Mouse (Mus musculus): ENCODE measurements around the gene Prkg1.

The Prkg1 gene

DNA sequence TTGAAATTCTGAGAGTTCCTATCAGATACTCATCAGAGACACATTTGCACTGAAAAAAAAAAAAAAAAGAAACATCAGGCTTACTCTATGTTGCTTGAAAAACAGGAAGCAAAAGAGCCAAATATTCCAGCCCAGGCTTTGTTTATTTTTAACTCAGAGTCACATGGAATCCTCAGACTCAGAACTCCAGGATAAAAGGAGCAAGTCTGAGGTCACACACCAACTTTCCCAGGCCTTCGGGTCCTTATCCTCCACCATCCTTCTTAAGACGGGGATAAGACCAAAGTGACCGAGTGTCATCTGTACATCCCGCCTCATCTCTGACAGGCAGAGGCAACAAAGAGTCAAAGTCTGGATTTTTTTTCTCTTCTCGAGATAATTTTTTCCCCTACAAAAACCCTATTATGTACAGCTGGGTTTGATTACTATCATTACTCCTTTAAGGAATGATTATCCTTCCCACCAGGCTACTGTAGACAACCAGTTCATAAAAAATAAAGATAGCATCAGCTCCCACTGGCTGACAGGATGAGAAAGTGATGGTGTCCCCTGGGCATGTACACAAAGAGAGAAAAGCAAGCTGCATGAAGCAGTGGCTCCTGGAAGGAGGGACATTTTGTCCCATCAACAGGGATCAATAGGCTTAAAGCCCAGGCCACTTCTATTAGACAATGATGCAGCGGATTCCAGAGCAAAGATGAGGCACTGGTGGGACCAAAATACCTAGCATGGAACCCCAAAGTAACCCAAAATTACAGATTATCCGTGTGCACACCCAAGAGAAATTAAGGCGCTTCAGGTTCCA is 21.4 kb downstream of the Prkg1 start:
- DNase-seq = no peak

DNA sequence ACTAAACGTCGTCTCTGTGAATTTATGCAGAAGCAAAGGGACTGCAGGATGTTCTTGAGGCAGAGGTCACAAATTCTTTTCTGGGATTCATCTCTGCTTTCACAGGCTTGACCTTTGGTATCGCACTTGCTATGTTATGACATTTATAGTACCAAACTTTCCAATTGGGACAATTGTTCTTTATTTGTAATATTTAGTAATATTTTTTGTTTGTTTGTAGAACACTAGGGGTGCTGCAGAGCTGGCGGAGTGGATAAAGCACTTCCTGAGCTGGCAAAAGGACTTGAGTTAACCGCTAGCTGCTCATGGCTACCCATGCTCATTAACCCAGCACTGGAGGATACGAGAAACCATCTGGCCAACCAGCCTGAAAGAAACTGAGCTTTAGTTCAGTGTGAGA is 49.9 kb downstream of the Prkg1 start:
- DNase-seq = no peak

DNA sequence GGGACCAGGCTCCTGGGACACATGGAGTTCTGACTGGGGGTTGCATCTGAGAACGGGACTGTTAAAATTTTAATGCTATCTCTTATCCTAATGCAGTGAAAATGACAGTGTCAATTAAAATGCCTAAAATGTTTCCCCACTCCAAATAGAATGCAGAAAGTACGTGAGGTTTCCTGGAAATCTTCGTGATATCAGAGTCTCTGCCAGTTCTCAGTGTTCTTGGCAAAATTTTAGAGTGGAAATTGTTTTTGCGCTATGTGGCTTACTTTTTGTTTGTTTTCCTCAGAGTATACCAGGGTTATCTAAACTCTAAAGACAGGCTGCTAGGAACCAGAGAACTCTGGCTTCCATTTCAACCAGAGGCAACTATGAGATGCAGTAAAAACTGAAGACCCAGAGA is 50.4 kb downstream of the Prkg1 start:
- no peak for DNase-seq

DNA sequence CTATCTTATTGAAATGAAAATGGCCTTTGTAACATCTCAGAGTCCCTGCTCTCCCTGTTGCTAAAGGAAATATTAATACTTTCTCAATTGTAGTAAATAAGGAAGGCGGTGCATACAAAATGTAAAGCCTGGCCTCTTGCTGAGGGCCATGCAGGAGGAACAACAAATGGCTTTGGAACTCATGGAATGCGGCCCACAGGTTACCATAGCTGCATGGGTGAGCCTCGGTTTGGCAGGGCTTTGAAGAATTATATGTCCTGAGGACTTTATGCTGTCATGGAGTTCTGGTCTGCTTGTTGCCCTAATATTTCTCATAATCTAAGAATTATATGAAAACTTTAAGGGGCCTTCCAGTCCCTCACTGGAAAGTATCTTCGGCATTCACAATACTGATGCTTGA is 51.5 kb downstream of the Prkg1 start:
- DNase-seq = no peak

DNA sequence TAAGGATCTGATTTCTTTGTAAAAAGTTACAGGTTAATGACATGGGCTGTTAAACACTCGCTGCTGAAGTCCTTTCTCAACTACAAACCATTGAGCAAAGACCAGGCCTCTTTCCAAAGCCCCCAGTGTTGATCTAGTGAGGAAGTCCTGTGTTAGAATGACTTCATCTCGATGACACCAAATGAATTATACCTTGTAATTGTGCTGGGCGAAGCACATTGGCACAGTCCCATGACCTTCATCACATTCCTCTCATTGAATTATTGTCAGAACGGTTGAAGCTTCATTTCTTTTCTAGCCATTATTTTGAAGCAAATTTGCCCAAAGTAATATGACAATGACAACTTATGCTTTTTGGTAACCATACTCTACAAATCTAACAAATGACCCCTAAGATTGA is 54.5 kb downstream of the Prkg1 start:
- no peak for DNase-seq

DNA sequence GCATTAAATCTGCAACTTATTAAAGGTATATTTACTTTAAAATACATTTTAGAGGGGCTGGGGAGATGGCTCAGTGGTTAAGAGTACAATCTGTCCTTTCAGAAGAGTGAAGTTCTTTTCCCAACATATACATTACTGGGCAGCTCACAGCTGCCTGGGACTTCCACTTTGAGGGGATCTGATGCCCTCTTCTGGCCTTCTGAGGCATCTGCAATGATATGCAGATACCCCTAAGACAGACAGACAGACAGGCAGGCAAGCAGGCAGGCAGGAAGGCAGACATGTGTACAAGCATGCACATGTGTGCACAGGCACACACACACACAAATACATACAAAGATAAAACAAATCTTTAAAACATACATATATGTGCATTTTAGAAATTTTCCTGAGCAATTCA is 60.8 kb downstream of the Prkg1 start:
- DNase-seq = no peak

DNA sequence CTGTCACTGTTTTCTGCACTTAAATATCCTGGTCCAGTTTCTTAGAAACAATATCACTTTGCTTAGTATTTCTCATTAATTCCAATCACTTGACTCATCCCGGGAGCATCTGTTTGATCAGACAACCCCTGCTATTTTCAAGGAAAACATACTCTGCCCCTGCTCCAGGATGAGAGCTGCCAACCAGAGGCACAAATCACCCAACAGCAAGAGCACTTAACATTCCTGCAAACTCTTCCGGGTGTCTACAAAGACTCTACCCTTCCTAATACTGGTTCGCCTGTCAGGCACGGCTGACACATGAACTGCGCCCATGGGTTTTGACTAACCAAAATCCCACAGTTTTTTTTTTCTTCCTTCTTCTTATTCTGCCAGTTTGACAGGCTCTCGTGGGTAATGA is 65.9 kb downstream of the Prkg1 start:
- DNase-seq = no peak

DNA sequence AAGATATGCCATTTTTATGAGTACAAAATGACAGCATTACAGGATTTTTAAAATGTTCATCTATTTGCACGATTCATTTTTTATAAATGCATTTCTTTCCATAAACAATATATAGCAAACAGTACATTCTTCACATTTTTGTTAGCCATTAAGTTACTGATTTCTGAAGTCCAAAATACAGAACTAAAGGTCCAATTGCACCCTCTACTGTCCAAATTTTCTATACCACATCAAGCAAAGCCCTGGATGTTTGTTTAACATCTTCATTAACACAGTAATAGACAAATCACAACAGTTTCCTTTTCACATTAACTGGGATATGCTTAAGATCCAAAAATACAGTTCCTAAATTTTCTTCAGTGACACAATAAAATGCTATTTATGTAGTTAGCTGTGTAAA is 84.0 kb downstream of the Prkg1 start:
- no peak for DNase-seq

DNA sequence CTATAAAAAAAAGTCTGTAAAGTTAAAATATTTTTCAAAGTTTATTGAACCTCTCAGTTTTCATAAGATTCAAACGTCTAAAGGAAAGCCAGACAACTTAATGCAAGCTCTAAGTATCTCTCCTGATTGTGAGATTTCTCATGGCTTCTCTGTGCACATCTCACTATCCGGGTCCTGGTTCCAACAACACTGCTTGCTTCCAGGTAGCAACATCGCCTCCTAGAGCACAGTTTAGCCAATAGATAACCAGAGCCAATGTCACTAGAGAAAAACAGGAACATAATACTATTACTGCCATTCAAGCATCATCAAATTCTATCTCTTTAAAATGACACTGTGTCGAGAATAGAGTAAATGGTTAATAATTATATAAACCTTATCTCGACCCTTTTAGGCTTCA is 86.5 kb downstream of the Prkg1 start:
- DNase-seq = no peak

DNA sequence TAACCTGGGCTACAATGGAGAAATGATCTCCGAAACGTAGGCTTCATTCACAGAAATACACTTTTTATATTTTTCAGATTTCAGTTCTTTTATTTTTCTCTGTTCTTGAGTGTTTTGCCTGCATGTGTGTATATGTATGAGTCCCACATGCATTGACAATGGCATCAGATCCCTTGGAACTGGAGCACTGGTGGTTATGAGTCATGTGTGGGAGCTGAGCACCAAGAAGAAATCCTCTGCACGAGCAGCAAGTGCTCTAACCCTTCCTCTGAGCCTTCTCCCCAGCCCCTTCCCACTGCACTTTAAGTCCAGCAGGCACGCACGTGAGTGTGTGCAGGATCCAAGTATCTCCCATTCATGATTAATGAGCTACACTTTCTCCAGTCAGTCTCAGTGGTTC is 93.1 kb downstream of the Prkg1 start:
- DNase-seq = no peak

DNA sequence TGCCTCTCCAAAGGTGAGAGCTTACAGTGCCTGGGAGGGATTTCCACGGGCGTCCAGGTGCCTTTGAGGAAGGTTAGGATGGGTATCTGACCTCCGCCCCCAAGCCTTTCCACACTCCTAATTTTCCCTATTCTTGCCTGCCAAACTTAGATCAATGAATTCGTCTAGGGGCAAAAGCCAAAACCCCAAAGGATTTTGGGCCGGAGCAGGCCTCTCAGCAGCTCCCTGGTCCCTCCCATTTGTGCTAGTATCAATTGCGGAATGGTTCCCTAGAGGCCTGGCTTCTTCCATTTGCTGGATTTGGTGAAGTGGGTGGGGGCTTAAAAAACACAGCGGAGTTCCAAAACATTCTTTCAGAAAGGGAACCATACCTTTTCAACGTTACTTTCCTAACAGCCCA is 99.8 kb downstream of the Prkg1 start:
- DNase-seq = no peak

DNA sequence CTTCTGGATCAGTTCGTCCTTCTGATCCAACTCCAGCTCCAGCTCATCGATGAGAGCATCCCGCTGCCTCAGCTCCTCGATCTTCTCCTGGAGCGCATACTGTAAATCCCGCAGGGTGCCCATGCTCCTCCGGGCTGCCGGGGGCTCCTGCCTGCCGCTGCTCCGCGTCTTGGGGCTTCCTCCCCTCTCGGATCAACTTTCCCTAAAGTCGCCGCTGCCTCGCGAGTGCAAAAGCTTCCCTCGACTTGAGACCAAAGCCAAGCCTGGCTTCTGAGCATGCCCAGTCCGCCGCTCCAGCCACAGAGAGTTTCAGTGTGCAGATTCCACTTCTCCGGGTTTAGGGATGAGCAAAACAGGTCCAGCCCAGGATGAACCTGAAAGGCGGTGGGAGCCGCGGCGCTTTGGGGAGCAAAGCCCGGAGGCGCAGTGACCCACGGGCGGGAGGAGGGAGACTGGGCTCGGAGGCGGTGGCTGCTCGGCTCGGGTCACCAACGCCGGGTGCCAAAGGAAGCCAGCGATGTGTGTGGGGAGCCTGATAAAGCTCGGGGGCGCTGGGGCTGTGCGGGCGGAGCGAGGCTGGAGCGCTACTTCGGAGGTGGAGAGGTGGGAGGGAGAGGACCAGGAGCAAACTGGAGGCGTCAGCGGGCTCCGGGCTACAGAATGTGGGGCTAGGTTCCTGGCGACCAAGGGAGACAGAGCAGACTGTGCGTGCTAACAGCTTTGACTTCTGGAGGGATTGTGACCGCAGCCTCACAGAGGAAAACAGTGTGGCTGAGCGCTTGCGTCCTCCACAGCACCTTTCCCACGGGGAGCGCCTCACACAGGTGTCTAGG is 100.5 kb downstream of the Prkg1 start:
- DNase-seq = no peak

DNA sequence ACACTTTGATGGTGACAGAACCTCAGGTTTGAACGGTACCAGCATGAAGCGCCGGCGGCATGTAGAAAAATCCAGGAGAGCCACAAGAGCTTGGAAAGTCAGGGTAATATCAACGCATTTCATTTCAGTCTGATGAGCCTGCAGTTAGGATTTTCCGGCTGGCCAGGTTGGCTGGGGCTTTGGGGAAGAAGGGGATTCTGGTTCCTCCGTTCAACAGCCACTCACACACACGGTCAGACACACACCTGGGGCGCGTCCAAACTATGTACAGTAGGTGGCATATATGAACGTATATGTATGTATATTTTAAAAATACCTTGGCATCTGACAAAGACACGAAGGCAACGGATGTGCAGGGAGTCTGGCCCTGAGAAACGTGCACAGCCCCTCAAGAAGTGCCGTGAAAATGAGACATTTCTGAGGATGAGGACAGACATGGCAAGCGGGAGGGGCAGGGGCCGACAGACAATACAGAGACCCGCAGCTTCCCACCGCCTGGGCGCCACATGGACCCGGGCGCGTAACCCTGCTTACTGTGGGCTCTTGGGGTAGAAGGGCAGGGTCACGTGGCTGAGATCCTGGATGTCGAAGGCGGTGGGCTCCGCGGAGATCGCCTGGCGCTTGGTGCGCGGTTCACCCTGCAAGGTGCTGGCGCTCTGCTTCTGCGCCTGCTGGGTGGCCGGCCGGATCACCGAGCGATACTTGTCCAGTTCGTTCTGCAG is 101.2 kb downstream of the Prkg1 start:
- no peak for DNase-seq

DNA sequence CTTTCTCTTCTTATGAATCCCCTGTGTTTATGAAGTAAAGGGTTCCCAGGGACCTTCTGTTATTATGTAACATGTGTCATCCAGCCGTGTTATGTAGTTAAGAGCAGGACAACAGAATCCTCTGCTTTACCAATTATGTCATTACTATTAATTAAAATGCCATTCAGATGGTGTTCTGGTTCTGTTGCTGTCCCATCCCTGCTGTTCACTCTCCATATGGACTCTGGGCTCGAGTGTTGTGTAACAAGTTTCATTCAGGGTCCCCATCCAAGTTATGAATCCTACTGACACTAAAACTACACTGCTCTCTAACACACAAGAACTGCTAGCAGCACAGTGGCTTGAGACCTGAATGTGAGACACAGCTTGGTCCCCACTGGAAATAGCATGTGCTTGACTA is 102.0 kb downstream of the Prkg1 start:
- no peak for DNase-seq

DNA sequence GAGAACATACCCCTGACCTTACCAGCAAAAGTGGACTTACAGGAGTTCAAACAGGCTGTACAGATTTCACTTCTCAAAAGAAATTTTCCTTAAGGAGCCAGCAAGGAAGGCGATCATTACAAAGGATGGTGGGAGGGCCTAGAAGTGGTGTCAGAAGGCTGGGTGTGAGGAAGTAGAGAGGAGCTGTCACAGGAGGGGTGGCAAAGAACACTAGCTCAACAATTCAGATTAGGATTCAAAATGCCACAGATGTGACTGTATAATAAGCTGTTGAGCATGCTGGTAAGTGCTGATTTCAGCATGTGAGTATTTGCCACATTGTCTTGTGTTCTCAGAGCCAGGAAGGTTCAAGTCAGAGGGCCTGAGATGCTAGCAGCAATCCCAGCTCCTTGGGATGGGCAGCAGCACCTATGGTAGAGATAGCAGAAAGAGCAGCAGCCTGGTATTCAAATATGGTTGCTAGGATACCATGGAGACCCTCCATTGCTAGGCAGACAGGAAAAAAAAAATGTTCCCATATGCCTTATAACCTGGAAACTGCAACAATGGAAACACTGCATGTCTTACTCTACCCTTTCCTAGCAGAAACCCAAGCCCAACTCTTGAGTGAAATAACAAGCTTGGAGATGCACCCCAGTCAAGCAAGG is 106.0 kb downstream of the Prkg1 start:
- no peak for DNase-seq

DNA sequence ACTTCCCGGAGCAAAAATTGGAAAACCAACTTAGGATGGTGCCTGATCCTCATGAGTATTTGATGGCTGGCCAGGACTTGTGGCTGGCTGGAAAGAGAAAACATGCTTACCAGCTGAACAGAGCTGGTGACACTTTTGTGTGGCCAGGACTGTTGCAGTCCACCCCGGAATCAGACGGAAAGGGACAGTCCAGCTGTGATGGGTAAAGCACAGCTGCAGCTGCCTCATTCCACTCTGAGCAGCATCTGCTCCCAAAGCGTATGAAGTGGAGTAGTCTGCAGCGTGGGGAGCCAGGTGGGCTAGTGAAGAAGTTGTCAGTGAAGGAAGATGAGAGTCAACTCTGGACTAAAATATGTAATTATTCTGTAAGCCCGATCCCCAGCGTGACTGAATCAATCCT is 108.6 kb downstream of the Prkg1 start:
- no peak for DNase-seq

DNA sequence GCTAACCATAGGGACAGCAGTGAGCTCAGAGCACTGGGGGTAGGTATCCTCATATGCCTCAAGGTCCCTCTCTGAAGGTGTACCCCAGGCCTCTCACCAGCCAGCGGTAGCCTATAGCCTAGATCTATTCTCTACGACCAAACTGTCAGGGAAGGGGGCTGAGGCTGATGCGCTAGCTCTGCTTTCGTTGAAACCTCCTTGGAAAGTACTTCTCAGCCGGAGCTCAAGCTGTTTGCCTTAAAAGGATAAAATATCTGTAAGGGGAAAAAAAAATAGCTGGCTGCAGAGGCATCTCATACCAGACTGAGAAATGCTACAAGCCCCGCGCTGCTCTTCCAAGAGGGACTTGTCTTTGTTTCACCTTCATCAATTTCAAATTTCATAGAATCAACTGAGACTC is 109.0 kb downstream of the Prkg1 start:
- DNase-seq = no peak

DNA sequence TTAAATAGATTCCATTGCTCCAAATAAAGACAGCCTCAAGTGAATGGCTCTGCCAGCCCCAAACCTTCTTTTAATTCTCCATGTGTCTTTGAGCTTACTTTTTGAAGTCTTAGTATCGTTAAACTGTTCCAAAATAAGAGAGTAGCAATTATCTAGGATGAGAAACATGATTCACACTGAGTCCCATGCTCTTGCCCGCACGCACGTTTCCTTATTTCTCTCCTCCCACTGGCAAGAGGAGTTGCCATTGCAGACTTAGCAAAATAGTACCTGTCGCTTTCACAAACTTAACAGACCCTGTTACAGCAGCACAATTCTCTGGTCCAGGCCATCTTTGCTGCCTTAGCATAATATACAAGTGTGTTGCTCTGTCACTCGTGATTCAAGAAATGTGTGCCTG is 110.8 kb downstream of the Prkg1 start:
- no peak for DNase-seq

DNA sequence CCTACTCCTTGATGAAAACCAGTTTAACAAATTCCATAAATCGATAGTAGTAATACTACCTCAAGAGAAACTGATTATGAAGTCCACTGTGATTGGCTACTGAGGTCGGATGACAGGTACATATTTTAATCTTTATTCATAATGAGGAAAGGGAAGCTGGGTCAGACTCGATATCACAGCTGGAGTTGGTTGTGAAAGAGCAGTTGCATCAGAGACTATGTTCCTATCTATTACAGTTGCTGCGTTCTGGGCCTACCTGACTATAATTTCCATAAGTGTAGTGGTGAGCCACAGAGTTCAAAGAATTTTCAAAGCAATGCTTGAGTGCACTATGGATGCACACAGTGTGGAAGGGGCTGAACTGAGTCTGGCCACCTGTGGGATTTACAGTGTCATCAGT is 114.4 kb downstream of the Prkg1 start:
- DNase-seq = no peak

DNA sequence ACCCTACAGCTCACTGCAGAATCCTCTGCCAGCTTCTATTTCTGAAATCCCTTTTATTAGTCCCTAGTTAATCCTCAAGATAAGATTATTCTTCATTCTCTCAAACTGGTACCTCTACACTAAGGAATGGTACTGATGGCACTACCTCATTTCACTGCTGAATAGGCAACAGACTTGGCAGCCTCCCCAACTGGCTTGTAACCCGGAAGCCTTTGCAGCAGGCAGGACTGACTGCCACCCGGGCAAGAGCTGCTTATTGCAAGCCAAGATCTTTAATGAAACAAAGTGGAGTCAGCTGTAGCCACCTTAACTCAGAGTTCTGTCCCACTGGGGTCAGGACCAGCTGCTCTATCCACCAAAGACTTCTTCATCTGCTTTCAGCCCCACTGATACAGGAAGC is 117.3 kb downstream of the Prkg1 start:
- no peak for DNase-seq

DNA sequence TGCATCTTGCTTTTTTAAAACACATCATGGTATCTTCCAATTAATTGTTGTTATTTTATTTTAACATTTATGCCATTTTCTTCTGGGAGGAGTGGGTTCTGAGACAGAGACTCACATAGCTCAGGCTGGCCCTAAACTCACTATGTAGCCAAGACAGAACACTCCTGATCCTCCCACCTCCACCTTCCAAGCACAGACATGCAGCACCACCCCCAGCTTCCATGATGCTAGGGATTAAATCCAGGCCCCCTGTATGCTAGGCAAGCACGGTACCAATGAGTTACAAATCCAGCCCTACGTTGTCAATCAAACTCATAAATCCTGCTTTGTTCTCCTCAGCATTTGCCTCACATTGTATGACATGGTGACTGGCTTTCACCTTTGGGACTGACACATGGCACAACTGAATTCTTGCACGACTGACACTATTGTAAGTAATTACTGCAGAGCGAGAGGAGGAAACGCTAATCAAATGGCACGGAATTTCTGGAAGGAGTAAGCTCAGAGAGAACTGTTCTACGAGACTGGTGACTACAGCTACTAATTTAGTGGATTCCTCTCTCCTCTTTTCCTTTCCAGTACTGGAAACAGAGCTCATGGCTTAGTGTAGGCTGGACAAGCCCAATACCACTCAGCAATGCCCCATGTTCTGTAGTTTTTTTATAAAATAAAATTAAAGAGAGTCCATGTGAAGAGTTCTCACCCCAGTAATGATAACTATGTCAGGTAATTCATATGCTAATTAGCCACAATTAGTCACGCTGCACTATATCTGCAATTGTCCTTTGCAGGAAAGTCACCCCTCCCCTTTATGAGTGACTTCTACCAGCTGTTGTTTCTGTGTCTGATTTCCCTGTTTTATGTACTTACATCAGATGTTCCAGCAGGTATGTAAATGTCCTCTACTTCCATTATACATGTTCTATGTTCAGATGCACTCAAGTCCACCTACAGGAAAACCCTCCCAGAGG is 133.6 kb downstream of the Prkg1 start:
- DNase-seq = no peak

DNA sequence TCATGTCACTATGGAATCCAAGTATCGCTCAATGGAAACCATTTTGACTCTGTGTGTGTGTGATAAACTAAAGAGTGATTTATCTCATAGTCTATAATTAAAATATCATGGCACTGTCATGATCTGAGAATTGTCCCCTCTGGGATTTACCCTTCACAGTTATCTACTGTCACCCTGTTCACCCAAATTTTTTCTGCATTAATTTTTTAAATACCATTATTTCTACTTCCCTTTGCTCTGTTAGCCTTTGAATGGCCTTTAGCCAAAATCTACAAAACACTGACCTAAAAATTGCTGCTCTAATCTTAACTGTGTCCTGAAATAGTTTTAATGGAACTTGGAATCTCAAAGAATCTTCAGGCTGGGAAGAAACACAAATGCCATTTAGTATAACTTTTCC is 143.1 kb downstream of the Prkg1 start:
- DNase-seq = no peak

Data from thymus, postnatal 14 days (tissue).